12 mouse cellular contexts compared by ENCODE assay signal in the genomic region with DNA sequence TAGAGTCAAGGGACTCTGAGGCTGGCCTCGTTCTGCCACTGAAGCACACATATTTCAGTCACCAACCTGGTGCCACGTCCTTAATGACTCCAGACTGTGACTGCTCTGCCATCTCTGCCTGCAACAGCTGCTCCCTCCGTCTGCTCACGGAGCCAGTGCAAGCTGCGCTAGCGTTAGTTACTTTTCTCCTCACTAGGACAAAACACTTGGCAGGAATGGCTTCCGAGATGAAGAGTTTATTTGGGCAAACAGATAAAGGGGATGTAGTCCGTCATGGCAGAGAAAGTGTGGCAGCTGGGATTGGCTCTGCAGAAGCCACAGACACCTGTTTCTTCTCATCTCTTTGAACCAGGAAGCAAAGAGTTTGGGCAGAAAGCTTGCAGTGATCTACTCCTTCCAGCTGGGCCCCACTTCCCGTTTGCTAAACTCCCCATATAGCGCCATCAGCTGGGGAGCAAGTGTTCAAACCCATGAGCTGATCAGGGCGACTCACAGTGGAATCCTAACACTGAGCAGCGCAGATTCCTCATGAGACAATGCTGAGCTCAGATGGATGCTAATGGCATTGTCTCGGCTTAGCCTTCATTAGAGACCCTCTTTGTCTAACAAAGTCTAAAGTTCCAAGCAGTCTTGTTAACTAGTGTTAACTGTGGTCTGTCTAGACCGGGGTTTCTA.
A peak's percentile ranks its signal among the peaks of the same experiment; 100 is the strongest.
DNase-seq lines count a peak whose midpoint lies in the region; ATAC-seq and TF ChIP-seq lines count a peak whose summit lies in the region.
"Had no signal": no experiment of that assay in that cellular context is flagged by ENCODE, and none has a peak within 500 bp of the region (broad histone marks: within the 10 kb centered on the region; RNA-seq: fewer than 3 reads in every experiment).

No protein-coding gene starts in this region.

- H3K4me1 ChIP-seq in forebrain, embryonic 14.5 days (ENCODE audit: control insufficient read depth, insufficient read depth, low read length): 0 out of 2 replicates have a peak, but pooled peaks cover 2% of the 10 kb centered on the region
- H3K4me1 ChIP-seq in forebrain, embryonic 13.5 days: peaks cover 8% of the 10 kb centered on the region; the same call in 1 of the 2 replicates
- peaks cover 6% of the 10 kb centered on the region for H3K4me1 ChIP-seq in thymus, adult 2 months (replicated peaks; ENCODE audit: control insufficient read depth, insufficient read depth, low read length)
- no peaks in the 10 kb centered on the region for H3K4me1 ChIP-seq in kidney, embryonic 16.5 days (ENCODE audit: insufficient read depth, low read length)
- H3K4me1 ChIP-seq: liver, embryonic 13.5 days had no signal

- ATAC-seq in forebrain, embryonic 14.5 days: no peak
- no peak for ATAC-seq in forebrain, embryonic 13.5 days
- no peak for ATAC-seq in kidney, embryonic 16.5 days (ENCODE audit: low FRiP score, low TSS enrichment)

- no peak overlapping the region for H3K9ac ChIP-seq in forebrain, embryonic 14.5 days (ENCODE audit: low read length)
- no peak overlapping the region for H3K9ac ChIP-seq in forebrain, embryonic 13.5 days
- H3K9ac ChIP-seq in kidney, embryonic 16.5 days (replicated peaks; ENCODE audit: low read length): no peak overlapping the region
- H3K9ac ChIP-seq: liver, embryonic 13.5 days had no signal

- DNase-seq in forebrain, embryonic 14.5 days (ENCODE audit: low spot score): peak; percentile 62
- peak; percentile 9 for DNase-seq in thymus, adult 2 months
- no peak for DNase-seq in thymus, postnatal 10 days (ENCODE audit: low spot score in 2 of 2)
- DNase-seq in layer of hippocampus, postnatal 14 days (ENCODE audit: low spot score in 2 of 2): peak; percentile 52 to 77
- no peak for DNase-seq in ovary, adult 18-20 months (ENCODE audit: low spot score)
- DNase-seq in kidney, postnatal 14 days: no peak
- DNase-seq: adrenal gland, postnatal 10 days; kidney, postnatal 4 days; liver, embryonic 13.5 days had no signal

- H3K4me3 ChIP-seq in forebrain, embryonic 14.5 days (ENCODE audit: low read depth, low read length): no peak overlapping the region
- no peak overlapping the region for H3K4me3 ChIP-seq in forebrain, embryonic 13.5 days
- no peak overlapping the region for H3K4me3 ChIP-seq in thymus, adult 2 months (ENCODE audit: control insufficient read depth, insufficient read depth, low read length)
- H3K4me3 ChIP-seq in kidney, embryonic 16.5 days (ENCODE audit: low read length): no peak overlapping the region
- H3K4me3 ChIP-seq: liver, embryonic 13.5 days; myocyte had no signal

- 57% methylated on average over 14 of the region's 14 CpGs for WGBS in forebrain, embryonic 14.5 days
- 65% methylated on average over 14 of the region's 14 CpGs for WGBS in forebrain, embryonic 13.5 days
- WGBS in thymus, adult 2 months: 74% methylated on average over 14 of the region's 14 CpGs
- 87% methylated on average over 14 of the region's 14 CpGs for WGBS in kidney, embryonic 16.5 days

- no peak overlapping the region for H3K27ac ChIP-seq in forebrain, embryonic 14.5 days (ENCODE audit: low read depth, low read length)
- no peak overlapping the region for H3K27ac ChIP-seq in forebrain, embryonic 13.5 days
- H3K27ac ChIP-seq in thymus, adult 2 months (ENCODE audit: control insufficient read depth, insufficient read depth, low read length): no peak overlapping the region
- H3K27ac ChIP-seq in kidney, embryonic 16.5 days (ENCODE audit: low read length): no peak overlapping the region
- H3K27ac ChIP-seq: liver, embryonic 13.5 days had no signal

- TF ChIP-seq POLR2A in thymus, adult 2 months (IDR thresholded peaks at IDR 0.05; ENCODE audit: control insufficient read depth, extremely low read depth, insufficient read depth, low read length, poor library complexity): no peak

- H3K36me3 ChIP-seq in forebrain, embryonic 14.5 days (ENCODE audit: control insufficient read depth, insufficient read depth, low read length): no peaks in the 10 kb centered on the region
- no peaks in the 10 kb centered on the region for H3K36me3 ChIP-seq in forebrain, embryonic 13.5 days (ENCODE audit: poor library complexity, severe bottlenecking)
- H3K36me3 ChIP-seq in thymus, adult 2 months (ENCODE audit: control insufficient read depth, insufficient read depth, low read length): no peaks in the 10 kb centered on the region
- no peaks in the 10 kb centered on the region for H3K36me3 ChIP-seq in kidney, embryonic 16.5 days (ENCODE audit: insufficient read depth, low read length)
- H3K36me3 ChIP-seq: liver, embryonic 13.5 days had no signal

- no peak for TF ChIP-seq CTCF in thymus, adult 2 months (IDR thresholded peaks at IDR 0.05; ENCODE audit: borderline replicate concordance, control insufficient read depth, extremely low read depth, insufficient read depth, low read length, poor library complexity)

- no peaks in the 10 kb centered on the region for H3K9me3 ChIP-seq in forebrain, embryonic 14.5 days (replicated peaks; ENCODE audit: control insufficient read depth, low read length)
- no peaks in the 10 kb centered on the region for H3K9me3 ChIP-seq in forebrain, embryonic 13.5 days (replicated peaks)
- no peaks in the 10 kb centered on the region for H3K9me3 ChIP-seq in kidney, embryonic 16.5 days (ENCODE audit: low read length)
- H3K9me3 ChIP-seq: liver, embryonic 13.5 days had no signal

- no peak overlapping the region for H3K4me2 ChIP-seq in forebrain, embryonic 14.5 days (ENCODE audit: low read length)
- H3K4me2 ChIP-seq in forebrain, embryonic 13.5 days: no peak overlapping the region
- H3K4me2 ChIP-seq in kidney, embryonic 16.5 days (replicated peaks; ENCODE audit: low read depth, low read length): no peak overlapping the region
- H3K4me2 ChIP-seq: liver, embryonic 13.5 days had no signal

- H3K27me3 ChIP-seq in forebrain, embryonic 14.5 days (replicated peaks; ENCODE audit: control insufficient read depth, insufficient read depth, low read length): no peaks in the 10 kb centered on the region
- H3K27me3 ChIP-seq in forebrain, embryonic 13.5 days: no peaks in the 10 kb centered on the region
- H3K27me3 ChIP-seq in thymus, adult 2 months (ENCODE audit: control insufficient read depth, insufficient read depth, low read length): no peaks in the 10 kb centered on the region
- 0 out of 2 replicates have a peak, but pooled peaks cover 2% of the 10 kb centered on the region for H3K27me3 ChIP-seq in kidney, embryonic 16.5 days (ENCODE audit: insufficient read depth, low read length)
- H3K27me3 ChIP-seq: liver, embryonic 13.5 days had no signal

Comparison
In these comparisons a context has a peak if more than half of its experiments do, and no peak if none do; other contexts are left out.
1. DNase-seq: peak in forebrain, embryonic 14.5 days (single experiment), thymus, adult 2 months (single experiment) and layer of hippocampus, postnatal 14 days (2 of 2); none in thymus, postnatal 10 days (0 of 2), ovary, adult 18-20 months (single experiment) and kidney, postnatal 14 days (single experiment).